Mouse (Mus musculus) WW6 (cell line): Measurements from ENCODE around the gene Ubox5.
"Not testable (repeated sequence)": the region's sequence is repeated elsewhere in the genome, so short reads cannot be mapped to it uniquely, and the experiment has no call there.

Source experiments
- DNase-seq: peaks from one replicate; pipeline ENCODE4 v3.0.0-alpha.2; 2013; ENCODE audit warnings: low read depth, low spot score

Gene Ubox5

GRCm38 (mm10) chr2:130629839-130630203, at the start of gene Ubox5, which contains the start of gene Fastkd5:
TSS of gene Ubox5 (minus strand) at chr2:130630038.
TSS of gene Fastkd5 (minus strand) at chr2:130630027.
- no peak for DNase-seq

- DNase-seq: no peak
These were observed 49.3 kb upstream of the Ubox5 start for GRCm38 (mm10) chr2:130679154-130679553.

- no peak for DNase-seq
These were observed 47.4 kb upstream of the Ubox5 start for GRCm38 (mm10) chr2:130677211-130677610.

DNA sequence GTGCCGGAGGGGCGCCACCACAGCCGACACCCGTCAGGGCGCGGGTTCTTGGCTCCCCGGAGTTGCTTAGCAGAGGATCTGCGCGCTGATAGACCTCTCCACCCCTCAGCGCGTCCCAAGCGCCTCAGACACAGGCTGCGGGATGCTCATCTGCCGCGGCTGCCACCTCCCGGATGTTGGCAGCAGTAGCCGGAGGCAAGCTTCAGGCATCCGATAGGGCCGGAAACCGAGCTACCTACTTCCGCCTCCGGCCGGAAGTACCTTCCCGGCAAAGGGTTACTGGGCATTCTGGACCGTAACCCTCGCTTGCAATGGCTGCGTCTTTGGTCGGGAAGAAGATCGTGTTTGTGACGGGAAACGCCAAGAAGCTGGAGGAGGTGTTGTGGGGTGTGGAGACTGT, 37.7 kb upstream of the Ubox5 start, which contains the start of gene Itpa:
Gene Itpa (plus strand): TSS at position 52 of the 400 bp plus-strand sequence.
- DNase-seq: peak; percentile 83

DNA sequence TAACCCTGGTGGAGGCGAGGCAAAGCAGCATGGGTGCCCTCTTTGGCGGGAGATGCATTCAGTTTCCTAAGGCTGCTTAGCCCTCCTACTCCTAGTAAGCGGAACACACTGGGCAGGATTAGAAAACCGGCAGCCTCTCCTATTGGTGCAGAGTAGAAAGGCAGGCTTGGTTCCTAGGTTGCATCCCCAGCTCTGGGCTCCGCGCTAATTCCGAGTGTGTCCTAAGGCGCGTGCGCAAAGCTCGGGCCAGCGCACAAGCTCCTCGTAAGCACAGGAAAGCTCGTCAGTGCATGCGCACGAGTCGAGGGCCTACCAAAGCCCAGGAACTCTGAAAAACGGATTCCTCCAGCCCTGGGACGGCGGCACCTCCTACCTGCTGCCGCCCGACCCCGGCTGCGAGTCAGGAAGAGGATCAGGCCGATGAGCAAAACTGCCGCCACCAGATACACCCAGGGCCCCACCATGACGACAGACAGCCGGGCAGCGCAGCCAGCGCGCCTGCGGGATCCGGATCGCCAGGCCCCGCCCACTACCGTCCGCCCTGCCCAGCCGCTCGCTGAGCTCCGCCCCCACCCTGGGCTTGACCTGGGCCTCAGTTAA, 34.4 kb upstream of the Ubox5 start, which contains the start of gene Ddrgk1:
Gene Ddrgk1 (minus strand): TSS at position 558 of the 600 bp plus-strand sequence.
- peak; percentile 91 for DNase-seq

GRCm38 (mm10) chr2:130663342-130663741, 33.5 kb upstream of the Ubox5 start:
- no peak for DNase-seq

DNA sequence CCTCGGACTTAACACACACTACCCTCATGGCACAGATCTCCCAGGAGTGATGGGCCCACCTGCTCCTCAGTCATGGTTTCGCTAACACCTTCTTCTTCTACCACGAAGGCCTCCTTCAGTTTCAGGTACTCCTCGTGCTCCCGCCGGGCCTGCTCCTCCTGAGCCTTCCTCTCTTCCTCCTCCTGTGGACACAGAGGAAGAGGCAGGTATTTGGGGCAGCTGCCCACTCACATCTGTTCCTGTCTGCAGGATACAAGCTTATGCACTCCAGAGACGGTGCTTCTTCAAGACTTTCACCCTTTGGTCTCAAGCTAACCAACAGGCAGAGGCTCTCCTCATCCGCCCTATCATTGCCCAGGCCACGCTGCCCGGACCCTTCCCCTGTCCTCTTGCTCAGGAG, 28.7 kb upstream of the Ubox5 start:
- no peak for DNase-seq

DNA sequence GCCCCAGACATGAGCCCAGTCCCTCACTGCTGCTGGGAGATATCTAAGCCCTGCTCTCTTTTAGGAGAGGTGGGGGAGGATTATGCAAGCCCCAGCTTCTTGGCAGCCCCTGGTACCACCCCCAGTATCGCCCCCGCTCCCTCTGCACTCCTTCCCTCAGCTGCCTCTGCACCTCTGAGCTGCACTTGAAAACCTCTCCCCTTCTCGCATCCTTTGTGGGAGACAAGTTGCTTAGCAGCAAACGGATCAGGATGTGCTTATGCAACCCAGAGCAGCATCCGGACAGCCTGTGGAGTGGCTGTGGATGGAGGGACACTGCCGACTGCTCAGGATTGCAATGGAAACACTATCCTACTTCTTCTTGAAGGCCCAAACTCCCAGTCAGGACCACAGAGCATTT, 27.7 kb upstream of the Ubox5 start:
- DNase-seq: no peak

- no peak for DNase-seq
These were observed 26.7 kb upstream of the Ubox5 start for GRCm38 (mm10) chr2:130656536-130656935.

- DNase-seq: no peak
These were observed 26.0 kb upstream of the Ubox5 start for GRCm38 (mm10) chr2:130655660-130656339.

- DNase-seq: no peak
These were observed 23.9 kb upstream of the Ubox5 start for GRCm38 (mm10) chr2:130653760-130654159.

GRCm38 (mm10) chr2:130653303-130653702, 23.5 kb upstream of the Ubox5 start:
- no peak for DNase-seq

GRCm38 (mm10) chr2:130649028-130649427, 19.2 kb upstream of the Ubox5 start:
- not testable (repeated sequence) for DNase-seq

- no peak for DNase-seq
These were observed 15.4 kb upstream of the Ubox5 start for GRCm38 (mm10) chr2:130645198-130645597.

DNA sequence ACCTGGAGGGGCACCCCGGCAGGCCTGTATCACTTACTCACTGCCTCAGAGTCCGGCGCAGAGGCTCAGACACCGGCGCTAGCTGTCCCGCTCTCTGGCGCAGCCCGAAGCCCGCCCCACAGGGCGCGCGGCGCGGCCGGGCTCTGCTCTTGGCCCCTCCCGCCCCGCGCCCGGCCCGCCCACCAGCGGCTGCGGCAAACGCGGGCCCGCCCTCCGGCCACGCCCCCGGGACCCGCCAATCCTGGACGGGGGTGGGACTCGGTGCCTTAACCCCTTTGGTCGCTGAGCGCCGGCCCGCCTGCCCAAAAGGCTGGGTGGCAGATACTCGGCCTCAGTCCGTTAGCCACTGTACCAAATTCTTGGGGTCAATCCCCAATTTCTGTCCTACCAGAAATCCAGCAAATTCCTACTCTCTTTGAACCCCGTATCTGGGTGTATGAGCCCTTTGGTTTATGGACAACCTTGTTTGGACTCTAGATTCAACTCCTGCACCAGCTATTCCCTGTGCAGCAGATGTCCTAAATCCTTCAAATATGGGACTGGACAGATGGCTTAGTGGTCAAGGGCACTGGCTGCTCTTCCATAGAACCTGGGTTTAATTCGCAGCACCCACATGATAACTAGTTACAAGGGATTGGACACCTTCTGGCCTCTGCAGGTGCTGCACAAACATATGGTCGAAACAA, 13.0 kb upstream of the Ubox5 start, which contains the start of gene Lzts3:
Gene Lzts3 (minus strand): TSS at position 120 of the 686 bp plus-strand sequence.
- no peak for DNase-seq

DNA sequence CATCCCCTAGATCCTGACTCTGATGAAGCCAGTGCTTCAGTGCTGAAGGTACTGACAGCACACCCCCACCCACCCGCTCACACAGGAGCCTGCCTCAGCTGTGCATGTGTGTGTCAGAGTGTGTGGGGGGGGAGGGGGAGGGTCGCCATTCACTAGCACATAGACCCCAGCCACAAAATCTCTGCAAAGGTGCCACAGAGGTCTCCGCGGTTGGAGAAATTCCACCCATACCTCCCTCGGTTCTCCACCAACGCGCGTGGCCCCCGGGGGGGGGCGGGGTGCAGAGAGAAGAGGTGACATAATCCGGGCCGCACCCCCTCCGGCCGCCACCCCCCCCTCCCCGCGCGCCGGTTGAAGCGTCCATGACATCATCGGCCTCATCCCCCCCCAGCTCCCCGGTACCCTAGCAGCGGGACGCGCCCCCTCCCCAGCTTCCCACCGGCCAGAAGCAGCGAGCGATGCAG, 12.4 kb upstream of the Ubox5 start:
- DNase-seq: no peak

- DNase-seq: no peak
These were observed 11.7 kb upstream of the Ubox5 start for GRCm38 (mm10) chr2:130641351-130642025.

GRCm38 (mm10) chr2:130639276-130639675, 9.4 kb upstream of the Ubox5 start:
- no peak for DNase-seq

DNA sequence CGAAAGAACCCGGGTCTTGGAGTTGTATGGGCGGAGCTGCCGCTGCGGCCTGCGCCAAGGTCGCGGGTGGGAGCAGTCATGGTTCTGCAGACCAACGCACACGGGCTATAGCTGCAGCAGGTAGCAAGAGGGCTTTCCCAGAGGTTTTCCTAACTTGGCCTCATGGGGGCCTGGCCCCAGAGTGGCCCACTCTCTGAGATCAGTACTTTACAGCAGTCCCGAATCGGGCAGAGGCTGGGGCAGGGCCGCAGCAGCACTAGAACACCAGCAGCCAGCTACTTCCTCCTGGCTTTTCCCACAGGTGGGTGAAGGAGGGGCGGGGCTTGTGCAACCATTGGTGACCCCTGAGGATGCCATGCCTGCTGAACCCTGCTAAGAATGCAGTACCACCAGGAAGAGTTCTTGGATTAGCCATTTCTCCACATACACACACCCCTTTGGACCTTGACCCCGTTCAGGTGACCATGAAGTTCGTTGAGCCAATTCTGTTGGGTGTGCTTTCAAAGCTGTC, 8.3 kb upstream of the Ubox5 start:
- DNase-seq: no peak

- DNase-seq: no peak
These were observed 6.0 kb upstream of the Ubox5 start for GRCm38 (mm10) chr2:130635847-130636246.

DNA sequence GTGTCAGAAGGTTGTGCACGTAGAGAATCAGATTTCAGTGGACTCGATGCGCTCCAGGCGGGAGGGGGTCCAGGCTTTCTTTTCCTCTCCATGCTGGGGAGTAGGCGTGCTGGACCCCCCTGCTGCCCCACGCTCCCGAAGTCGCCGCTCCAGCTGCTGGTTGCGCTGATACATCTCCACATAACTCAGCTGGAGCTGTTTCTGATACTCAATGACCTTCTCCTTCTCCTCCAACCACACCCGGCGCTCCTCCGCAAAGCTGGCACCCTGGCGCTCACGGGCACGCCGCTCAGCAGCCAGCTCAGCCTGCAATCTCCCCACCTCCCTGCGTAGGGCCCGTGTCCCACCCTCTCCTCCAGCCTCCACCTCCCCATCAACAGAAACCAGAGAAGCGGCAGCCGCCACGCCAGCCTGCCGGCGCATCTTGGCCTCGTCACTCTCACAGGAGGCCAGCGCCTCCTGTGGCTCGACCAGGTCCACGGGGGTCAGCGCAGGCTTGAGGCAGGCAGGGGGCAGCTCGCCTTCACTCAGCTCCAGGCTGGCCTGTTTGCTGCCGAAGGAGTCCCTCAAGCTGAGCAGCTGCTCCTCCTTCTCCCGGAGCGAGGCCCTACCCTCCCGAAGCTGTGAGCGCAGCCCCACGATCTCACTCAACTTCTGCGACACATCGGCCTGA, 5.0 kb upstream of the Ubox5 start:
- DNase-seq: no peak
